Mouse (Mus musculus) ES-E14 (cell line): ENCODE results near the gene St6galnac6. TPM values are rescaled to one million over a fixed set of nuclear protein-coding genes. Genes with fewer than 3 reads are reported as not detected.

ENCODE experiments used
- DNase-seq: peaks from one replicate; pipeline ENCODE4 v3.0.0-alpha.2; 2013; ENCODE audit warnings: low read depth, low spot score
- H3K27ac ChIP-seq: 2 replicates; pipeline ENCODE4 v1.5.1; 2012; ENCODE audit warnings: low read depth, mild to moderate bottlenecking, low read length, moderate library complexity, mixed read lengths; ENCODE audit not compliant: poor library complexity, insufficient read depth, severe bottlenecking
- H3K36me3 ChIP-seq: 2 replicates; pipeline ENCODE4 v1.6.1; 2012; ENCODE audit warnings: mild to moderate bottlenecking, low read length, moderate library complexity, mixed read lengths; ENCODE audit not compliant: control insufficient read depth, poor library complexity, insufficient read depth, severe bottlenecking
- H3K4me1 ChIP-seq, 2 experiments: fragments of 150-350 bp in 1 of 2; sonication (generic) in 1 of 2; 2 replicates each; pipeline ENCODE4 v1.6.1; 2012; ENCODE audit warnings: low read length in 2 of 2, mild to moderate bottlenecking in 1 of 2, mixed read lengths in 1 of 2; ENCODE audit not compliant: control insufficient read depth in 2 of 2, insufficient read depth in 2 of 2, poor library complexity in 1 of 2
- H3K4me3 ChIP-seq, 2 experiments: fragments of 150-350 bp in 1 of 2; sonication (generic) in 1 of 2; 2 replicates each; pipeline ENCODE4 v1.5.1; 2012; ENCODE audit warnings: low read length in 2 of 2, low read depth in 1 of 2, mild to moderate bottlenecking in 1 of 2, mixed read lengths in 1 of 2; ENCODE audit not compliant: insufficient read depth in 1 of 2, poor library complexity in 1 of 2, severe bottlenecking in 1 of 2
- H3K9ac ChIP-seq: 2 replicates; pipeline ENCODE4 v1.6.1; 2012; ENCODE audit warnings: low read depth, mild to moderate bottlenecking, low read length, mixed read lengths; ENCODE audit not compliant: poor library complexity, insufficient read depth, severe bottlenecking
- H3K9me3 ChIP-seq: fragments of 150-350 bp; sonication (generic); 2 replicates; pipeline ENCODE4 v1.6.1; 2012; ENCODE audit warnings: low read depth, mild to moderate bottlenecking, low read length; ENCODE audit not compliant: control insufficient read depth, insufficient read depth
- CHD2 ChIP-seq: IDR thresholded peaks from 2 replicates; pipeline ENCODE4 v1.6.1; 2014; ENCODE audit warnings: mild to moderate bottlenecking, low read depth, low read length, inconsistent platforms
- HCFC1 ChIP-seq: IDR thresholded peaks from 2 replicates; pipeline ENCODE4 v1.6.1; 2012; ENCODE audit warnings: low read length, inconsistent platforms, borderline replicate concordance; ENCODE audit not compliant: insufficient read depth
- MAFK ChIP-seq: IDR thresholded peaks from 2 replicates; pipeline ENCODE4 v1.6.1; 2014; ENCODE audit warnings: mild to moderate bottlenecking, low read depth, low read length, inconsistent platforms; ENCODE audit not compliant: insufficient read depth
- ZC3H11A ChIP-seq: IDR thresholded peaks from 2 replicates; pipeline ENCODE4 v1.6.1; 2012; ENCODE audit warnings: low read depth, mild to moderate bottlenecking, inconsistent platforms, low read length, borderline replicate concordance
- ZNF384 ChIP-seq: IDR thresholded peaks from 2 replicates; pipeline ENCODE4 v1.6.1; 2012; ENCODE audit warnings: low read depth, low read length, inconsistent platforms
- in situ Hi-C, 2 experiments: fragments of 600-800 bp; cut with MboI; formaldehyde crosslinking; loops; one replicate each; pipeline ENCODE4 v1.15.1; 2025; ENCODE audit warnings: low sequenced_read_pairs in 2 of 2, inconsistent platforms in 1 of 2; ENCODE audit not compliant: unreplicated experiment in 2 of 2
- total RNA-seq: library from RNA; depleted of rRNA; stranded (reverse); fragments of 300-350 nt; gene quantifications from 2 replicates; pipeline ENCODE4 v1.2.3, GENCODE M21; 2012

Gene St6galnac6
- total RNA-seq, 1 experiment: 18.0 TPM

- in situ Hi-C loops: no loop called here
- no peaks in the 10 kb centered on the region for H3K9me3 ChIP-seq
- DNase-seq: peak; percentile 92
- H3K36me3 ChIP-seq: peaks cover 23% of the 10 kb centered on the region
- H3K4me3 ChIP-seq: peak overlapping the region; percentile 45 to 71
- peak overlapping the region; percentile 77 for H3K27ac ChIP-seq
- H3K4me1 ChIP-seq: peaks cover 1 to 39% of the 10 kb centered on the region in 2 experiments
- peak overlapping the region; percentile 77 for H3K9ac ChIP-seq
- no peak for TF ChIP-seq ZC3H11A
- no peak for TF ChIP-seq MAFK
- no peak; the same call in 1 of the 2 replicates for TF ChIP-seq CHD2
- TF ChIP-seq HCFC1: no peak
- no peak for TF ChIP-seq ZNF384
These were observed 29.9 kb downstream of the St6galnac6 start for GRCm38 (mm10) chr2:32629276-32629976.

- in situ Hi-C loops: no loop called here
- Histone ChIP-seq H3K4me1 (peaks cover 1 to 34% of the 10 kb centered on the region in 2 experiments), H3K4me3 (peak overlapping the region; percentile 45 to 71), H3K9ac (peak overlapping the region; percentile 77), H3K27ac (peak overlapping the region; percentile 74), H3K36me3 (peaks cover 27% of the 10 kb centered on the region), H3K9me3 (no peaks in the 10 kb centered on the region)
- no peak for DNase-seq
- TF ChIP-seq CHD2 (no peak), ZC3H11A (no peak), ZNF384 (no peak), HCFC1 (no peak), MAFK (no peak)
These were observed 30.5 kb downstream of the St6galnac6 start for GRCm38 (mm10) chr2:32630036-32630435.

- H3K4me1 ChIP-seq: peaks cover 1 to 25% of the 10 kb centered on the region in 2 experiments
- TF ChIP-seq HCFC1 (no peak), ZC3H11A (no peak)
- peak overlapping the region; percentile 14 to 71; a peak in 3 of 4 replicates for H3K4me3 ChIP-seq
- no peak for DNase-seq
- no peaks in the 10 kb centered on the region for H3K9me3 ChIP-seq
- H3K27ac ChIP-seq: no peak overlapping the region
- in situ Hi-C loops: no loop called here
- H3K36me3 ChIP-seq: peaks cover 27% of the 10 kb centered on the region
- H3K9ac ChIP-seq: peak overlapping the region; percentile 77; the same call in 1 of the 2 replicates
These were observed 31.5 kb downstream of the St6galnac6 start for GRCm38 (mm10) chr2:32631046-32631445.

- DNase-seq: peak; percentile 86
- H3K9ac ChIP-seq: no peak overlapping the region
- H3K27ac ChIP-seq: no peak overlapping the region
- H3K9me3 ChIP-seq: no peaks in the 10 kb centered on the region
- H3K4me1 ChIP-seq: peaks cover 0 to 17% of the 10 kb centered on the region in 2 experiments; a peak in 3 of 4 replicates
- TF ChIP-seq HCFC1 (no peak), ZC3H11A (peak; percentile 59; the same call in 1 of the 2 replicates)
- H3K4me3 ChIP-seq: no peak overlapping the region
- in situ Hi-C loops: no loop called here
- peaks cover 27% of the 10 kb centered on the region for H3K36me3 ChIP-seq
These were observed 32.4 kb downstream of the St6galnac6 start for GRCm38 (mm10) chr2:32631737-32632394.
